ENCODE assay signal across 9 mouse cellular contexts in the genomic region with DNA sequence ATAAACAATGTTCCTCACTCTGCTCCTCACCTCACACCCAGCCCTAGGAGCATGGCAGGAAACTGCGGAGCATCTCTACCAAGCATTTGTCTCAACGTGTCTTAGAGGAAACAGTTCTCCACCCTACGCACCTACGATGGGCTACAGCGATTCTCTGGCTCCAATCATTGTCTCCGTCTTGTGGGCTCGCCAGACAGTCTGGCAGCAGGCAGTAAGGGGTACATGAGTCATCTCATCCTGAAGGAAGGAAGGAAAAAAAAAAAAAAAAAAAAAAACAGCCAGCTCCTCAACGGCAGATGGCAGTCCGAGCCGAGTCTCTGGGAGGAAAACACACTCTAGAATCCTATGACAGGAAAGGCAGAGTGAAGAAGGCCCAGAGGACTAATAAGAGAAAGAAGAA.
A peak's percentile ranks its signal among the peaks of the same experiment; 100 is the strongest.
DNase-seq lines count a peak whose midpoint lies in the region; ATAC-seq and TF ChIP-seq lines count a peak whose summit lies in the region.
"Had no signal": no experiment of that assay in that cellular context is flagged by ENCODE, and none has a peak within 500 bp of the region (broad histone marks: within the 10 kb centered on the region; RNA-seq: fewer than 3 reads in every experiment).

No protein-coding gene starts in this region.

- H3K4me2 ChIP-seq in lung, embryonic 14.5 days: no peak overlapping the region

- no peaks in the 10 kb centered on the region for H3K9me3 ChIP-seq in lung, embryonic 14.5 days (ENCODE audit: low read depth, low read length)

- no peak overlapping the region for H3K4me3 ChIP-seq in lung, embryonic 14.5 days (ENCODE audit: low read depth, low read length)

- no peak for TF ChIP-seq CTCF in lung, embryonic 14.5 days (IDR thresholded peaks at IDR 0.05; ENCODE audit: low read depth)

- H3K27me3 ChIP-seq in lung, embryonic 14.5 days (ENCODE audit: insufficient read depth, low read length): no peaks in the 10 kb centered on the region

- no peaks in the 10 kb centered on the region for H3K36me3 ChIP-seq in lung, embryonic 14.5 days (ENCODE audit: insufficient read depth)

- no peak for DNase-seq in cerebellum, postnatal 4 days (ENCODE audit: low spot score in 2 of 2)
- DNase-seq in lung, embryonic 14.5 days: peak; percentile 5
- DNase-seq in lung, postnatal 14 days: no peak
- DNase-seq in fat pad, adult 2 months (ENCODE audit: extremely low read depth, low read depth, low spot score): peak; percentile 2
- peak; percentile 25 for DNase-seq in right cerebral cortex, postnatal 14 days
- no peak for DNase-seq in natural killer cell, adult 2 months (ENCODE audit: low spot score in 2 of 2)
- DNase-seq: gastrocnemius, postnatal 10 days had no signal

- no peak overlapping the region for H3K27ac ChIP-seq in lung, embryonic 14.5 days (ENCODE audit: low read depth)

- no peak overlapping the region for H3K9ac ChIP-seq in lung, embryonic 14.5 days

- ATAC-seq in cerebellum, adult (ENCODE audit: insufficient number of reproducible peaks, low FRiP score, low TSS enrichment): peak; percentile 83
- ATAC-seq in lung, embryonic 14.5 days (ENCODE audit: insufficient read depth): no peak
- ATAC-seq in activated CD4-positive, CD25-positive, alpha-beta regulatory T cell, adult 4 months: no peak

- WGBS in lung, embryonic 14.5 days: 56% methylated on average over 10 of the region's 10 CpGs

- H3K4me1 ChIP-seq in lung, embryonic 14.5 days (ENCODE audit: insufficient read depth): no peaks in the 10 kb centered on the region

Comparison
In these comparisons a context has a peak if more than half of its experiments do, and no peak if none do; other contexts are left out.
1. DNase-seq: peak in lung, embryonic 14.5 days (single experiment), fat pad, adult 2 months (single experiment) and right cerebral cortex, postnatal 14 days (single experiment); none in cerebellum, postnatal 4 days (0 of 2), lung, postnatal 14 days (single experiment) and natural killer cell, adult 2 months (0 of 2).